Mouse (Mus musculus): ENCODE data around the gene Olfr1014. TPM values are rescaled to one million over a fixed set of nuclear protein-coding genes. Genes with fewer than 3 reads are reported as not detected.

Gene Olfr1014
- not detected in 2 replicates for total RNA-seq (2014; rRNA removed)
- not detected in 2 replicates for polyA plus RNA-seq (2015; fragmentation: Nextera tagmentation; extraction: Ambion mirVana)

- no peak for ATAC-seq
- H3K9ac ChIP-seq = no peak within 1 kb of the TSS
Measured at GRCm38 (mm10) chr2:85772413-85772812, at the start of gene Olfr1014. Olfr1014 (plus strand) TSS chr2:85772713.

GRCm38 (mm10) chr2:85725793-85726192 lies 46.7 kb upstream of the Olfr1014 start:
- peak; percentile 81 for TF ChIP-seq CTCF (IDR thresholded peaks at IDR 0.05; ENCODE audit: low read depth)
- H3K9ac ChIP-seq = no peak overlapping the region
- ATAC-seq = peak; percentile 67; the same call in 1 of the 2 replicates
- H3K4me2 ChIP-seq (ENCODE audit: low read depth) = no peak overlapping the region
- H3K36me3 ChIP-seq (ENCODE audit: insufficient read depth) = no peaks in the 10 kb centered on the region
- H3K4me3 ChIP-seq (ENCODE audit: low read depth, low read length) = no peak overlapping the region
- no peaks in the 10 kb centered on the region for H3K4me1 ChIP-seq (ENCODE audit: insufficient read depth)
- no peaks in the 10 kb centered on the region for H3K27me3 ChIP-seq (ENCODE audit: insufficient read depth, low read length)
- 15% methylated on average over 3 of the region's 3 CpGs for WGBS
- DNase-seq = peak; percentile 79
- H3K9me3 ChIP-seq (ENCODE audit: low read length) = no peaks in the 10 kb centered on the region
- H3K27ac ChIP-seq (ENCODE audit: low read depth, low read length) = no peak overlapping the region

More at GRCm38 (mm10) chr2:85772413-85772812, at the start of gene Olfr1014:
- Histone ChIP-seq H3K9me3 (ENCODE audit: low read length) (no peaks in the 10 kb centered on the region), H3K36me3 (ENCODE audit: insufficient read depth) (no peaks in the 10 kb centered on the region), H3K27me3 (ENCODE audit: insufficient read depth, low read length) (no peaks in the 10 kb centered on the region), H3K4me2 (ENCODE audit: low read depth) (no peak within 1 kb of the TSS), H3K27ac (ENCODE audit: low read depth, low read length) (no peak within 1 kb of the TSS), H3K4me3 (ENCODE audit: low read depth, low read length) (no peak within 1 kb of the TSS), H3K4me1 (ENCODE audit: insufficient read depth) (no peaks in the 10 kb centered on the region)
- TF ChIP-seq CTCF (IDR thresholded peaks at IDR 0.05; ENCODE audit: low read depth) = no peak
- DNase-seq = no peak

GRCm38 (mm10) chr2:85753822-85754221 lies 18.7 kb upstream of the Olfr1014 start:
- Histone ChIP-seq H3K36me3 (ENCODE audit: insufficient read depth) (no peaks in the 10 kb centered on the region), H3K4me2 (ENCODE audit: low read depth) (no peak overlapping the region), H3K9me3 (ENCODE audit: low read length) (no peaks in the 10 kb centered on the region), H3K4me3 (ENCODE audit: low read depth, low read length) (no peak overlapping the region), H3K4me1 (ENCODE audit: insufficient read depth) (no peaks in the 10 kb centered on the region), H3K9ac (no peak overlapping the region), H3K27me3 (ENCODE audit: insufficient read depth, low read length) (no peaks in the 10 kb centered on the region), H3K27ac (ENCODE audit: low read depth, low read length) (no peak overlapping the region)
- no peak for DNase-seq
- WGBS = 80% methylated on average over 4 of the region's 4 CpGs
- no peak for ATAC-seq
- no peak for TF ChIP-seq CTCF (IDR thresholded peaks at IDR 0.05; ENCODE audit: low read depth)

GRCm38 (mm10) chr2:85762666-85763065 lies 9.8 kb upstream of the Olfr1014 start, which contains the start of gene Olfr1012:
Olfr1012 (minus strand) TSS chr2:85762766.
- Histone ChIP-seq H3K27me3 (ENCODE audit: insufficient read depth, low read length) (no peaks in the 10 kb centered on the region), H3K9ac (no peak within 1 kb of the TSS), H3K36me3 (ENCODE audit: insufficient read depth) (no peaks in the 10 kb centered on the region), H3K9me3 (ENCODE audit: low read length) (no peaks in the 10 kb centered on the region), H3K4me3 (ENCODE audit: low read depth, low read length) (no peak within 1 kb of the TSS), H3K4me2 (ENCODE audit: low read depth) (no peak within 1 kb of the TSS), H3K27ac (ENCODE audit: low read depth, low read length) (no peak within 1 kb of the TSS), H3K4me1 (ENCODE audit: insufficient read depth) (no peaks in the 10 kb centered on the region)
- DNase-seq (no peak), ATAC-seq (no peak)
- WGBS = 59% methylated on average over 1 of the region's 1 CpGs
- TF ChIP-seq CTCF (IDR thresholded peaks at IDR 0.05; ENCODE audit: low read depth) = no peak

- TF ChIP-seq CTCF (IDR thresholded peaks at IDR 0.05; ENCODE audit: low read depth) = no peak
- Histone ChIP-seq H3K9ac (no peak within 1 kb of the TSS), H3K27ac (ENCODE audit: low read depth, low read length) (no peak within 1 kb of the TSS), H3K4me2 (ENCODE audit: low read depth) (no peak within 1 kb of the TSS), H3K4me1 (ENCODE audit: insufficient read depth) (no peaks in the 10 kb centered on the region), H3K4me3 (ENCODE audit: low read depth, low read length) (no peak within 1 kb of the TSS), H3K36me3 (ENCODE audit: insufficient read depth) (no peaks in the 10 kb centered on the region), H3K9me3 (ENCODE audit: low read length) (no peaks in the 10 kb centered on the region), H3K27me3 (ENCODE audit: insufficient read depth, low read length) (no peaks in the 10 kb centered on the region)
- ATAC-seq (no peak), DNase-seq (no peak)
Measured at GRCm38 (mm10) chr2:85766798-85767197, 5.7 kb upstream of the Olfr1014 start, which contains the start of gene Olfr1013. Olfr1013 (plus strand) TSS chr2:85767098.

GRCm38 (mm10) chr2:85781717-85782116 lies 9.2 kb downstream of the Olfr1014 start, which contains the start of gene Olfr1015:
Olfr1015 (plus strand) TSS chr2:85782017.
- no peak for ATAC-seq
- Histone ChIP-seq H3K4me3 (ENCODE audit: low read depth, low read length) (no peak within 1 kb of the TSS), H3K27me3 (ENCODE audit: insufficient read depth, low read length) (no peaks in the 10 kb centered on the region), H3K9me3 (ENCODE audit: low read length) (no peaks in the 10 kb centered on the region), H3K27ac (ENCODE audit: low read depth, low read length) (no peak within 1 kb of the TSS), H3K9ac (no peak within 1 kb of the TSS), H3K4me1 (ENCODE audit: insufficient read depth) (no peaks in the 10 kb centered on the region), H3K4me2 (ENCODE audit: low read depth) (no peak within 1 kb of the TSS), H3K36me3 (ENCODE audit: insufficient read depth) (no peaks in the 10 kb centered on the region)
- DNase-seq = no peak
- TF ChIP-seq CTCF (IDR thresholded peaks at IDR 0.05; ENCODE audit: low read depth) = no peak

- H3K4me3 ChIP-seq (ENCODE audit: low read depth, low read length) = no peak overlapping the region
- no peaks in the 10 kb centered on the region for H3K36me3 ChIP-seq (ENCODE audit: insufficient read depth)
- DNase-seq (no peak), ATAC-seq (no peak)
- no peak for TF ChIP-seq CTCF (IDR thresholded peaks at IDR 0.05; ENCODE audit: low read depth)
- H3K27me3 ChIP-seq (ENCODE audit: insufficient read depth, low read length) = no peaks in the 10 kb centered on the region
- no peak overlapping the region for H3K9ac ChIP-seq
- WGBS = 10% methylated on average over 2 of the region's 2 CpGs
- no peak overlapping the region for H3K27ac ChIP-seq (ENCODE audit: low read depth, low read length)
- H3K4me1 ChIP-seq (ENCODE audit: insufficient read depth) = no peaks in the 10 kb centered on the region
- no peaks in the 10 kb centered on the region for H3K9me3 ChIP-seq (ENCODE audit: low read length)
- H3K4me2 ChIP-seq (ENCODE audit: low read depth) = no peak overlapping the region
Measured at GRCm38 (mm10) chr2:85792331-85792730, 19.8 kb downstream of the Olfr1014 start.
